Mouse (Mus musculus): Measurements from ENCODE around the gene Fam227b. TPM values are rescaled to one million over a fixed set of nuclear protein-coding genes. Genes with fewer than 3 reads are reported as not detected.
A peak's percentile ranks its signal among the peaks of the same experiment; 100 is the strongest.

Fam227b gene
- total RNA-seq, 2 experiments from 2014 or later = not detected

- no peak for TF ChIP-seq CTCF (IDR thresholded peaks at IDR 0.05)
- Histone ChIP-seq H3K4me3 (no peak overlapping the region), H3K27ac (no peak overlapping the region)
- intact Hi-C loops (cut with DNase I) = no loop called here
- DNase-seq (ENCODE audit: extremely low spot score in 1 of 2, low spot score in 2 of 2) = no peak
Observed at GRCm38 (mm10) chr2:125948195-125948594, 203.6 kb downstream of the Fam227b start.

- no peak for TF ChIP-seq CTCF (IDR thresholded peaks at IDR 0.05)
- Histone ChIP-seq H3K4me3 (no peak overlapping the region), H3K27ac (no peak overlapping the region)
- intact Hi-C loops (cut with DNase I) = no loop called here
- DNase-seq (ENCODE audit: extremely low spot score in 1 of 2, low spot score in 2 of 2) = no peak
Observed at GRCm38 (mm10) chr2:125943301-125943700, 208.5 kb downstream of the Fam227b start.

- DNase-seq (ENCODE audit: extremely low spot score in 1 of 2, low spot score in 2 of 2) = peak in 1 of 2 experiments; percentile 19
- no peak for TF ChIP-seq CTCF (IDR thresholded peaks at IDR 0.05)
- no peak overlapping the region for H3K4me3 ChIP-seq
- no peak overlapping the region; the same call in 1 of the 2 replicates for H3K27ac ChIP-seq
- intact Hi-C loops (cut with DNase I) = no loop called here
Observed at GRCm38 (mm10) chr2:125941111-125941785, 210.6 kb downstream of the Fam227b start.

- intact Hi-C loops (cut with DNase I) = no loop called here
- no peak overlapping the region for H3K4me3 ChIP-seq
- no peak for TF ChIP-seq CTCF (IDR thresholded peaks at IDR 0.05)
- H3K27ac ChIP-seq = no peak overlapping the region
- no peak for DNase-seq (ENCODE audit: extremely low spot score in 1 of 2, low spot score in 2 of 2)
Observed at GRCm38 (mm10) chr2:125938993-125939642, 212.7 kb downstream of the Fam227b start.

GRCm38 (mm10) chr2:125936396-125936795 lies 215.4 kb downstream of the Fam227b start:
- TF ChIP-seq CTCF (IDR thresholded peaks at IDR 0.05) = no peak; the same call in 1 of the 2 replicates
- no peak overlapping the region for H3K27ac ChIP-seq
- no peak overlapping the region for H3K4me3 ChIP-seq
- DNase-seq (ENCODE audit: extremely low spot score in 1 of 2, low spot score in 2 of 2) = no peak
- intact Hi-C loops (cut with DNase I) = no loop called here

- no peak for DNase-seq (ENCODE audit: extremely low spot score in 1 of 2, low spot score in 2 of 2)
- no peak for TF ChIP-seq CTCF (IDR thresholded peaks at IDR 0.05)
- intact Hi-C loops (cut with DNase I) = no loop called here
- Histone ChIP-seq H3K27ac (no peak overlapping the region), H3K4me3 (no peak overlapping the region)
Observed at GRCm38 (mm10) chr2:125933977-125934376, 217.8 kb downstream of the Fam227b start.

Other genes with a start within 250 kb of the Fam227b start
- under 1 TPM; 0.25 to 0.70 TPM for gene Fgf7, start 117.3 kb downstream of the Fam227b start, total RNA-seq (2021)
- gene Dtwd1, start 137 bp upstream of the Fam227b start, total RNA-seq (2021) = 10 to 100 TPM; 10.1 to 12.2 TPM
- not detected for gene Gm17555, start 63.1 kb upstream of the Fam227b start, total RNA-seq (2021)

Measured in left cerebral cortex, adult 2 months (tissue).